Mouse (Mus musculus) thymus, postnatal 0 days (tissue): ENCODE results near the gene Map7d2. TPM values are rescaled to one million over a fixed set of nuclear protein-coding genes. Genes with fewer than 3 reads are reported as not detected.

Experiments
- DNase-seq: peaks from one replicate; pipeline ENCODE4 v3.0.0-alpha.2; 2015; ENCODE audit warnings: low spot score
- polyA plus RNA-seq: library from polyadenylated mRNA; unstranded; fragments of >200 nt; fragmentation: Nextera tagmentation; extraction: Ambion mirVana; gene quantifications from 2 replicates; pipeline ENCODE4 v1.2.1, GENCODE M21; 2015

The Map7d2 gene
- polyA plus RNA-seq, 1 experiment from 2014 or later: 0.29 TPM

DNA sequence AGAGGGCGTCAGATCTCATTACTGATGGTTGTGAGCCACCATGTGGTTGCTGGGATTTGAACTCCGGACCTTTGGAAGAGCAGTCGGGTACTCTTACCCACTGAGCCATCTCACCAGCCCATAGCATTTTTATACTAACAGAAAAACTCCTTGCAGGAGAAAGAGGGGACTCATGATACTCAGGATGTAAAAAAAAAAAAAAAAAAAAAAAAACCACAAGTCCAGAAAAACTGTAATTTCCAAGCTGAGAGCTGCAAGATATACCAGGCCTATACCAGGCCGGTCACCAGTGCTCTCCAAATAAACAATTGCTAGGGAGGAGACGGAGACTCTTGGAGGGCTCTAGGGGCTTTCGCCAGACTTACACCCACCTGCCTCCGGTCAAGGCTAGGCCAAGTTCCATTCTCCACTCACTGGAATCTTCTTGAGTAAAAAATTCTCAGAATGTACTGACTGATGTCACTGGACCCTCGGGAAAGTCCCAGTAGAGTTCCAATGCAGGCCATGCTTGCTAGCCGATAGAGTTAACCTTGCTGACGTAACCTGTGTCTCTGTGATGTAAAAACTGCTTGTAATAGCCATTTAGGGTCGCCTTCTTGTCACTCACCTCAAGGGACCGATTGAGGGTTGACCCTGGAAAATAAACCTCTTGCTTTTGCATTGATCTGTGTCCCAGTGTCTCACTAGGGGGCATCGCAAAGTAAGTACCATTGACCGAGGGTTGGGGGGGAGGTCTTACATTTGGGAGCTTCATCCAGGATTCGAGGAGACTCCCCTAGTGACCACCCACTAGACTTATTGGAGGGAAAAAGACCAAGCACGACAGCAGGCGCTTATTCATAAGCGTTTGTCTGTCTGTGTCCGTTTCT lies 95.7 kb downstream of the Map7d2 start:
- no peak for DNase-seq

DNA sequence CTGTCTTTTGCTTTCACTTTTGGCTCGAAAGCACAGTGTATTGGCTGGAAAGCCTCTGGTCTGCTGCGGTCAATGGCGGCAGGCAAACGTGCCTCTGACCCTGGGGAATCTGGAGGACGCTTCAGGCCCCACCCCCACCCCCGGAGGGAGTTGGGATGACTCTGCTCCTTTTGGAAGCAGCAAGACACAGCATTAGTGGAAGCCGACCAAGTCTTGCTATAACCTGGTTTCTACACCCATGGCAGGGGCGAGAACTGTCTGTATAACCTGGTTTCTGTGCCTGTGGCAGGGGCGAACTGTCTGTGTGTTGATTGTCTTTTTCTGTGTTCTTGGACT lies 96.3 kb downstream of the Map7d2 start:
- DNase-seq: no peak

DNA sequence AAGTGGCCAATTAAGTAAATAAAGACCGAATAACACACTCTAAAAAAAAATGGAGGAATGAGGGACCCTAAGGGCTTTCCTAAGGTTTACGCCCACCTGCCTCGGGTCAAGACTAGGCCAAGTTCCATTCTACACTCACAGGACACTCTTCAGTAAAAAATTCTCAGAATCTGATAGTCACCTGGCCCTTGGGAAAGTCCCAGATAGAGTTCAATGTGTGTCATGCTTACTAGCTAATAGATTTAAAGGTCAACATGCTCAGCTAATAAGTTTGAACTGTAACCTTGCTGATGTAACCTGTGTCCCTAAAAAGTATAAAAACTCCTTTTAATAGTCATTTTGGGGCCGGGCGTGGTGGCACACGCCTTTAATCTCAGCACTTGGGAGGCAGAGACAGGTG lies 101.2 kb downstream of the Map7d2 start:
- no peak for DNase-seq

DNA sequence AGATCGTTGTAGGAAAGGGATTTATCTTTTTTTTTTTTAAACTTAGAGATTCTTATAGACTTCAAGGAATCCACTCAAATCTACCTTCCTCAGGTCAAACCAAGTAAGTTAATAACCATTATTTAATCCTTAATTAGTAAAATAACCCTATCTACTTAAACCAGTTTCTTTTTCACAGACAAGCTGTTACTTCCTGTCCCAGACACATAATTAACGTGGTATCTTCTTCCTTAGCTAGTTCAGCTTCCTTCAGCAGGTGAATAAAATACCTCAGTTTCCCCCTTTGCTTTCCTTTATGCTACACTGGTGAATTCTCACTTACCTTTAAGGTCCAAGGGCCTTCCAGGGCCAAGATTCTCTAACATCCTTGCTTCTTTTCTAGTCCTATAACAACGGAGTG lies 107.4 kb downstream of the Map7d2 start:
- no peak for DNase-seq

DNA sequence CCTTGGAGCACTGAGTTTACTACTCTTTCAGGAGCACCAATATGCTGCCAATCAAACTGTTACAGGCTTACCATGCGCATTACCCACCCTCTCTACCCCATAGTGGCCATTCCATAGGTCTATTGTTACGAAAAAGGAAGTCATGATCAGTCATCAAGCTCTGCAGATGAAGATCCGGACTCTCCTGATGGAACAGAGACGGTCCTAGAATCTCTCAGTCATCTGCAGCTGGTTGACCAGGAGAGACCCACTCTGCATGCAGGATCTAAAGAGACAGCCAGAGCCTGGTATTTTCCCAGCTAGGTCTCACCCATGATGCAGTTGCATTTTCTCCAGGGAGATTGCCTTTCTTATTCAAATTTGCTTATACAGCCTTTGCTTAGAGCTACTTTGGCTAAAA lies 108.3 kb downstream of the Map7d2 start:
- DNase-seq: no peak

DNA sequence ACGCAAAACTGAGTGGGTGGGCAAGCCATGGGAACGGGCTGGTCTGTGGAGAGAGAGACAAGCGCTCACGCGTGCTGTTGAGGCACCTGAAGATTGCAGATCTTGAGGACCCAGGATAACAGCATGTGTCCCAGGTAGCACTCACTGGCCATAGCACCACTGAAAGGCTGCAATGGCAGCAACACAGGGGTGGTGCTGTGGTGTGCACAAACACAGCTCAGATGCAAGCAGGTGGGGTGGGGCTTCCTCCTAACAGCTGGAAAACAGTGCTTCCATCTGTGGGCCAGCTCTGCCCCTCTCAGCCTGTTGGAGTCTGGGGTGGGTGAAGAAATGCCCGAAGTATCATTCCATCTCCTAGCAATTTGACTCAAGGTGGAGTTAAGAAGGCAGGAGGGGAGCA lies 112.0 kb downstream of the Map7d2 start, which contains the start of gene Bclaf3:
Bclaf3 (plus strand) TSS at position 301 of the 400 bp plus-strand sequence.
- no peak for DNase-seq

DNA sequence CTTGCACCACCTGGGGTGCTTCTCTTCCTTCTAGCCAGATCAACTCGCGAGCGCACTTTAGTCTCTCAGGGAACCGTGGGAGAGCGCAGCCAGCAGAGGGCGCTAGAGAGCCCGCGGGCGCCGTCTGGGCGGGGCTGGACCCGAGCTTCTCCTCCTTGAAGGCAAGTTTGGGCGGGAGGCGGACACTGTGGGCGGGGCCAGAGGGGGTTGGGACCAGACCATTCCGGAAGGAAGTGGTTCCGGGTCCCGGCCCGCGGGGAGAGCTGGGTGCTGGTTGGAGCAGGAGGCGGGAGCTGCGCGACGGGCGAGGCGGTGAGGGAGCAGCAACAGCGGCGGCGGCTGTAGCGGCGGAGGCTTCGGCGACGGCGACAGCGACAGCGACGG lies 118.0 kb downstream of the Map7d2 start:
- DNase-seq: peak; percentile 95

DNA sequence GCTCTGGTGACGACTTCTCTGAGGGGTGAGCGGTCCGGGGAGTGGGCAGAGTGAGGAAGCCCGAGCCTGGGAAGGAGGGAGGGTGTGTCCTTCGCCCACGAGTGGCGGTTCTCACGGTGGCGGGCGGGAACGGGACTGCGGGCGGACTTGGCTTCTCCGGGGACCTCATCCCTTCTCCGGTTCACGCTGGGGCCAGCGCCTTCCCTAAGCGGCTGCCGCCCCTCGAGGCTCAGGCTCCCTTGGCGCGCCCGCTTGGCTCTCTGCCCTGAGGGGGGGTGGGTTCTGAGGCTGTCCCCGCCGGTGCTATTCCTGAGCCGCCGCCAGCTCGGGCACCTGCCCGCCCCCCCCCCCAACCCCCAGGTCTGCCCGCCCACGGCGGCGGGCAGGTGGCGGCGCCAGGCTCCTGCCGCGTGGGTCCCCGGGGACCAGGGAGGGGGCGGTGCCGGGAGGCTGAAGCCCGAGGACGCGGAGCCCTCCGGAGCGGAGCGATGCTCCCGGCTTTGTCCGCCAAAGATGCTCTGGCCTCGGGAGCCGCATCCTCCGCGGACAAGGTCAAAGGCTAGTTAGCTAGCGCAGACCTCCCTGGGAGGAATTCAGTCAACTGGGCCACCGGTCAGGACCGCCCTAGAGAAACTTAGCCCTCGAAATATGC lies 118.6 kb downstream of the Map7d2 start:
- no peak for DNase-seq

DNA sequence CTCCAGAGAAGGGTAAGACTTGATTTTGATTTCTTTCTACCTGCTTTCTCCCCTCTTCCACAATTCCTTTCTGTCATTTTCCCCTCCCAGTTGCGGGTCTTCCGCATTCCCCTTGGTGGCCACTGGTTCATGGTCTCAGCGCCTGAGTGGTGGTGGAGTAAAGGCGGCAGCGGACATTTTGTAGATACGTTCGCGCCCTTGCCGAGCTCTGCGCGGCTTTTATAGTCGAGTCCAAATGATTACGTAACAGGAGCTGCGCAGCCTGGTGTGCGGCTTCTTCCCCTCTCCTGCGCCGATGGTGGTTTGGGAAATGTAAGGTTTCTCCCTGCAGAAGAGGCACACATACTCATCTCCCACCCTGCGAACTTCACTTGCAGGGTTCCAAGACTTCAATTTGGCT lies 127.6 kb downstream of the Map7d2 start:
- no peak for DNase-seq

DNA sequence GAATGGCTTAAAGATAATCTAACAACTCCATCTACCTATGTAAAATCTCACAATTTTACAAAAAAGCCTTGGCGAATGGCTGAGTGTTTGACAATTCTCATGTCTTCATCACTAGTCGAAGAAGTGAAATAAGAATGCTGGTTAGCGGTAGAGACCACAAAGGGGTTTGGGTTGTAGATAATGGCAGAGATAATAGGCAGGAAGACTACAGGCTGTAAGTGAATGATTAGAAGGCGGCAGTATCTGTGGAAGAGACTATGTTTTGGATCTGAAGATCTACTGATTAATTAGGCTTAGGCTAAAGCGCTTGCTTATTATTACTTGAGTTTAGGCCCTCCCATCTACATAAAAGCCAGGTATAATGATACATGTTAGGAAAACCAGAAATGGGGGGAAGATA lies 132.7 kb downstream of the Map7d2 start:
- no peak for DNase-seq

Other genes starting within 250 kb of the Map7d2 start
- 6.0 and 7.4 TPM in 2 replicates for gene Rps6ka3, start 204.3 kb upstream of the Map7d2 start, polyA plus RNA-seq
- 131 and 146 TPM in 2 replicates for gene Eif1ax, start 42.4 kb upstream of the Map7d2 start, polyA plus RNA-seq
- gene Bclaf3, start 112.1 kb downstream of the Map7d2 start, polyA plus RNA-seq: 16.4 and 19.0 TPM in 2 replicates
- 190 and 200 TPM in 2 replicates for gene Sh3kbp1, start 212.7 kb downstream of the Map7d2 start, polyA plus RNA-seq